Mouse (Mus musculus) spleen, adult 12 weeks (tissue): ENCODE measurements around the gene Zscan5b.
"Not testable (repeated sequence)": the region's sequence is repeated elsewhere in the genome, so short reads cannot be mapped to it uniquely, and the experiment has no call there.

Source experiments
- DNase-seq: peaks from one replicate; pipeline ENCODE4 v3.0.0; 2022; ENCODE audit warnings: low spot score

Zscan5b gene

DNA sequence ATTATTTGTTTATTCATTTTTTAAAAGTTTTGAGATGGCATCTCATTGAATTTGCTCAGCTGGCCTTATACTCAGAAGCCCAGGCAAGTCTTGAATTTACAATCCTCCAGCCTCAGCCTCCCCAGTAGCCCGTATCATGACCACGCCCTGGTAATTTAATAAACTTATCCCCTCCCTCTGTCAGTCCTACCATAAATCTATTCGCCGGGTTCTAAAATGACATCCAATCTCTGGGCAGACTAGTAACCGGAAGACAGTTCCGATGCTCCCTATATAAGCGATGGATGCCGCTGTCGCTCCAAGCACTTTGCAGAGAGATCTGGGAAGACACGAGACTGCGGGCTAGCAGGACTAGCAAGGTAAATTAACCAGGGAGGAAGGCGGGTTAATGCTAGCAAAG, at the start of gene Zscan5b:
Gene Zscan5b, plus strand, starts transcription at position 301 of the 400 bp plus-strand sequence.
- no peak for DNase-seq

DNA sequence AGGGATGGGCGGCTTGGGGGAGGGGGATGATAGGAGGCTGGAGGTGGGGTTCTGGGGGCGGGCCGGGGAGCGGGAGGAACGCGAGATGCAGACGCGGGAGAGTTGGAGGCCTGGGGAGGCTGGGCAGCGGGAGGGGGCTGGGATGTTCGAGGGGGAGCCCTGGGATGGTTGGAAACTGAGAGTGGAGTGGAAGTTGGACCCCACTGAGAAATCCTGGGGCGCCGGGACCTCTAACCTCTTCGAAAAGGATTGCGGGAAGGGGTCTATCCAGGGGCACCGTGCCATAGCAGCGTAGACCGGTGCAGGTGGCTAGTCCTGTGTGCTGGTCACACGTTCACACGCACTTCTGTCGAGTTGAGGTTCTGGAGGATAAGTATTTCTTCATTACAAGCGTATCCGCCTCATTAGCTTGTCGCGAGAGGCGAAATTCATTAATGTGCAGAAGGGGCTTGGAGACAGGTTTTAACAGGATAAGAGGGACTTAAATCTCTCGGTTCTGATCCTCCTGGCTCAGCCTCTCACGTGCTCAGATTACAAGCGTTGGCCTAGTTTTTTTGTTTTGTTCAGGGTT, 49.3 kb upstream of the Zscan5b start:
- no peak for DNase-seq

DNA sequence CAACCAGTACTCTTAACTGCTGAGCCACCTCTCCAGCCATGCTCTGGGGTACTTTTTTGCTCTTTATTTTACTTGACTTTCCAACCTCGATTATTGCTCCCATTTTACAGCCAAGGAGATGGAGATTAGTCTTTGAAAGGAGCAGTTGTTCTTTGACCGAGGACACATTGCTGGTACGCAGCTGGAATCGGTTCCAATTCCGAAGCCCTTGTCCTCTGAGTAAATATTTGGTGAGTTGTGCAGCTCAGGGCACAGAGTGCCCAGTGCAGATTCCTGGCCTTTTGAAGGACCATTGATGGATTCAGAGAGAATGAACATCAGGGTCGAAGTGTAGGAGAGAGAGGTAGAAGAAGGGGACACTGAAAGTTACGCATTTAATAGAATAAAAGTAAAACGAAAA, 48.2 kb upstream of the Zscan5b start:
- DNase-seq: no peak

DNA sequence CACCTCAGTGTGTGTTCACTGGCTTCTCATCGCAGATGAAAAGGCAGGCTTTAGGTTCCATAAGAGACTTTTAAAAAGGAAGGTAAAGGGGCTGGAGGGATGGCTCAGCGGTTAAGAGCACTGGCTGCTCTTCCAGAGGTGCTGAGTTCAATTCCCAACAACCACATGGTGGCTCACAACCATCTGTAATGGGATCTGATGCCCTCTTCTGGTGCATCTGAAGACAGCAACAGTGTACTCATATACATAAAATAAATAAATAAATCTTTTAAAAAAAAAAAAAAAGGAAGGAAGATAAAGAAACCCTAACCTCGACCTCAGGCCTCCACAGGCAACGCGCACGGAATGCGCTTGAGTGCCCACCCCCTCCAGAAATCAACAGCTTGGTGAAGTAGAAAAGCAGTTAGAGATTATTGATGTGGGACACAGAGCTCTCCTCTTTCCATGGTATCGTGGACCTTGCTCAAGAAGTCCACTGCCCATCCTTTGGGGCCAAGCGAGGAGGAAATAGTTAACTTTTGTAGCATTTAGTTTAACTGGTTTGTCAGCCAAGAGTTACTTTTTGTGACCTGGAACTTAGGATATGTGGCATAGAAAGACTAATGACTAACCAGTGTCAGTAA, 47.6 kb upstream of the Zscan5b start:
- not testable (repeated sequence) for DNase-seq

DNA sequence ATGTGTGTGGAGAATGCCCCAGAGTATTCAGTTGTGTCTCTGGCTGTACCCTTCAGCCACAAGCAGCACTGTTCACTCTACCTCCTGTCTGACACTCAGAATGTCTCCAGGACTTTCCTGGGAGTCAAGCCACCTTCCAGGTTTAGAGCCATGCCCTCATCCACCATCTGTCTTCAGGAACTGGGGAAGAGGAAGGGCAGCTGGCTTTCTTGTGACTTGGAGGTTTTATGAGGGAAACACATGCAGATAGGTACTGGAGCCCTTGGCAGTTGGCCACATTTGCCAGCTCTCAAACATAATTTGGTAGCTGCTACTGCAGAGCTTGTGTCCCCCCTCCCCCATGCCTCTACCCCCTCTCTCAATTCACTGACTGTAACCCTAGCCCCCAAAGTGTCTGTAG, 43.1 kb upstream of the Zscan5b start:
- no peak for DNase-seq

DNA sequence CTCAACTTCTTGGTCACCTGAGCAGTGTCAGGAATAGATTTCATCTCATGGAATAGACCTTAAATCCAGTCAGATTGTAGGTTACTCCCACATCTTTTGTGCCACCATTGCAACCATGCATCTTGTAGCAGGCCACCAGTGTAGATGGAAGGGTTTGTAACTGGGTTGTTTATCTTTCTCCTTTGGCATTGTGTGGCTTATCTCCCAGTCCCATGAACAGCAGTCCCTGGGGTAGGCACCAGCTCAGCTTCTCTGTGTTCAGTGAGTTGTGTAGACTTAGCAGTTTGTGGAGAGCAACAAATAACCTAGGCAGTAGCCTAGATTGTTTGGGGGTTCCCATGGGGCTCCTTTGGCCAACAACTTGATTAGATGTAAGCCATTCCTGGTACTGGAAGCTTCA, 39.2 kb upstream of the Zscan5b start:
- DNase-seq: no peak

DNA sequence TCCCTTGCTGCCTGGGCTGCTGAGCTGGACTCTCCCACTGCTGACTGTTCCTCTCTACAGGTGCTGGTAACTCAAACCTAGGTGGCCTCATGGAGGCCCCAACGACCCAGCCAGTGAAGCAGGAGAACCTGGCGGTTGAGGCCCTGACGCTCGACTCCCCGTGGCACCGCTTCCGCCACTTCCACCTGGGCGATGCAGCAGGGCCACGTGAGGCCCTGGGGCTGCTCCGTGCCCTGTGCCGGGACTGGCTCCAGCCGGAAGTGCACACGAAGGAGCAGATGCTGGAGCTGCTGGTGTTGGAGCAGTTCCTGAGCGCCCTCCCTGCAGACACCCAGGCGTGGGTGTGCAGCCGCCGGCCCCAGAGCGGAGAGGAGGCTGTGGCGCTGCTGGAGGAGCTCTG, 38.3 kb upstream of the Zscan5b start:
- DNase-seq: no peak

DNA sequence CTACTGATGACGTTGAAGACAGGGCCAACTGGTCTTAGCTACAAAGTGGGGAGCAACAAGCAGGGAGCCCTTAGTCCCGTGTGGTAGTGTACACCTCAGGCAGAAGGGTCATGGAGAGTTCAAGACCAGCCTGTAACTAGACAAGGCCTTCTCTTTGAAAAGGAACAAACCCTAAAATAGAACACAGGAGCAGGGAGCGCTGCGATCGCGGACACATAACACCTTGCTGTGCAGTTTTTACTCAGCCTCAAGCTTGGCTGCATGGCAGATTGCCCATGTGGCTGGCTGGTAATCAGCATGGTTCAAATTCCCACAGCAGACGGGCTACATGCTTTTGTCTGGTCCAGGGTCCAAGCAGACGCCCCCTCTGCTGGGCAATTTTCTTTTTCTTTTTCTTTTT, 37.6 kb upstream of the Zscan5b start:
- DNase-seq: no peak

DNA sequence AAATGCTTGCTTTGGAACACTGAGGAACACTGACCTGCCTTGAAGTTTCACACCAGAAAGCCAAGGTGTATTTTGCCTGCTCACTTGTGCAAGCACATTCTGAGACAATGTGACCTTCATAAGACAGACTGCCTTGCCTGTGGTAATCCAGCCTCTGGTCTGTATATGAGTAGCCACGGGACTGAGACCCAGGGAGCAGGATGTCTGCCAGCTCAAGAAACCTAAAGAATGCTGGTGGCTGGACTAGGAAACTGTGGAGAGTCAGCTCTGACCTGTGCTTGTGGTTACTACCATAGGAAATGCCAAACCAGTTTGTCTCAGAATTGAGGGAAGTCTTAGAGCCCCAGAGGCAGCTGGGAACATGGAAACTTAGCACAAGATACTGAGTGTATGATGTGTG, 36.7 kb upstream of the Zscan5b start:
- no peak for DNase-seq

DNA sequence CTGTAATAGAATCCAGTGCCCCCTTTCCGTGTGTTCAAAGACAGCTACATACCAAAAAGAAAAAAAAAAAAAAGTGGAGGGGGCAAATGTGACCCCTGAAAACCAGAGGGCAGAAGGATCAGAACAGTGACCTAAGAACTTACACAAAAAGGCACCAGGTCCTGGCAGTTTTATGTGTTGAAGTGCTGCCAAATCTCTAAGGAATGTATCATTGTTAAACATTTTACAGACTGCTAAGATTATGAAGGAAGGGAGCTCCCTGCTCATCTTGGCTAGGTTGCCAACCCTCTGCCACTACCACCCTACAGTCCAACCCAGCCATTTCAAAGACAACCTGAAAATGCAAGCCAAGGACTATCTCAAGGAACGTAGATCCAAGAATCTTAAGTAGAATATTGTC, 35.9 kb upstream of the Zscan5b start:
- DNase-seq: no peak

DNA sequence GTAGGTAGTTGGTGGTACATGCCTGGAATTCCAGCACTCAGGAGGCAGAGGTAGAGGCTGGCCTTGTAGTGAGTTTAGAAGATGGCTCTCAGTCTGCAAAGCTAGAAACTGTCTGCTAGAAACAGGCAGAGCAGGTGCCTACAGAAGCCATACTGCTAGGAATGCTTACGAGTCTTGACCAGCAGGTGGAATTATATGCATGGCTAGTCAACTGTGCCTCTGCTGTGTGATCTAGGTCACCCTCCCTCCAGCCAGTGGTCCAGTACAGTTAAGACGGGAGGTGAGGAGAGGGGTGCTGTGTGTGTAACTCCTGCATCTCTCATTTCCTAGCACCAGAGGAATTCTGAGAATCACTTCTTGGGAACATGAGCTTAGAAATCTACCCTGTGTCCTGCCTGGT, 35.3 kb upstream of the Zscan5b start:
- DNase-seq: no peak

DNA sequence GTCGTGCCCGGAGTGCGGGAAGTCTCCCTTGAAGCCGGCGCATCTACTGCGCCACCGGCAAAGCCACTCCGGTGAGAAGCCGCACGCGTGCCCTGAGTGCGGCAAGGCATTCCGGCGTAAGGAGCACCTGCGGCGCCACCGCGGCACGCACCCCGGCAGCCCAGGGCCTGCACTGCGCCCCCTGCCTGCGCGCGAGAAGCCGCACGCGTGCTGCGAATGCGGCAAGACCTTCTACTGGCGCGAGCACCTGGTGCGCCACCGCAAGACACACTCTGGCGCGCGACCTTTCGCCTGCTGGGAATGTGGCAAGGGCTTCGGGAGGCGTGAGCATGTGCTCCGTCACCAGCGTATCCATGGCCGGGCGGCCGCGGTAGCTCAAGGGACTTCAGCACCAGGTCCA, 32.5 kb upstream of the Zscan5b start:
- no peak for DNase-seq

DNA sequence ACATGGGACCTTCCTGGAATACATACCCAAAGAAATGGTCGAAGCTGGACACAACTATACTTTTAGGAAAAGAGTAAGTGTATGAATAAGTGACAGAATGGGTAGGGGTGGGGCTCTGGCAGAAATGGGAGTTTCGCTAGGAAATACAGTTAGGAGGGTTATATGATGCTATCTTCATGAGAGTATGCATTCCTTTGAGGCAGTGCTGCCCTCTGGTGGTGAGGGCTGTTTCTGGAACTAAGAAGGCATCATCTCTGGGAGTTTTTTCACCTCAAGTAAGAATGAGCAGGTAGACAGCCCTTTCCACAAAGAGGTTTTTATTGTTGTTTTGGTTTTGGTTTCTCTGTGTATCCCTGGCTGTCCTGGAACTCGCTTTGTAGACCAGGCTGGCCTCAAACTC, 30.7 kb upstream of the Zscan5b start:
- peak; percentile 51 for DNase-seq

DNA sequence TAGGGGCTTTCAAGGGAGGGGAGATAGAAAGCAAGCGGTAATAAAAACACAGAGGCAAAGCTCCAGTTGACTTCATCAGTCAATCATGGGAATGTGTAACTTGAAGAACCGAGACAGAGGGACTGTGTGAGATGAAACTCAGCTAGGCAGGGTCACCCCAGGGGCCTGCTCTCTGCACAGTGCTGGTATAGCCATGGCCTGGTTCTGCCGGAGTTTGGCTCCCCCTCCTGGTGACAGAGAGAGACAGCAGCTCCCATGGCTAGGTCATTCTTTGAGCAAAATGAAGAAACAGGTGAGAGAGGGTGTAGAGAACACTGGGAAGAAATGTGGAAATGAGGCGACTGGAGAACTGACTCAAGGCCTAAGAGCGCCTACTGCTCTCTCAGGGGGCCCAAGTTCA, 27.9 kb upstream of the Zscan5b start:
- DNase-seq: peak; percentile 27

DNA sequence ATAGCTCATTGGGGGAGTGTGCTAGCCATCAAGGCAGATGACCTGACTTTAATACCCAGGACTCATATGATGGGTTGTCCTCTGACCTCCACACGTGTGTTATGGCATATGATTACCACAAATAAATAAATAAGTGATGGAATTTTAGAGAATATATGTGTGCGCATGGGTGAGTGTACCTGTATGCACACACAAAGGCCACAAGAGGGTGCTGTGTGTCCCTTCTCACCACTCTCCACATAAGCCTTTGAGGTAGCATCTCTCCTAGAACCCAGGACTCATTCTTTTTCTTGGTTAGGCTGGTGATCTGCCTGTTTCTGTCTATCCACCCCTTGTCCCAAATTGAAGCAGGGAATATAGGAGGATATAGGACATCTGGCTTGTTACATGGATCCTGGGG, 26.3 kb upstream of the Zscan5b start:
- DNase-seq: no peak

DNA sequence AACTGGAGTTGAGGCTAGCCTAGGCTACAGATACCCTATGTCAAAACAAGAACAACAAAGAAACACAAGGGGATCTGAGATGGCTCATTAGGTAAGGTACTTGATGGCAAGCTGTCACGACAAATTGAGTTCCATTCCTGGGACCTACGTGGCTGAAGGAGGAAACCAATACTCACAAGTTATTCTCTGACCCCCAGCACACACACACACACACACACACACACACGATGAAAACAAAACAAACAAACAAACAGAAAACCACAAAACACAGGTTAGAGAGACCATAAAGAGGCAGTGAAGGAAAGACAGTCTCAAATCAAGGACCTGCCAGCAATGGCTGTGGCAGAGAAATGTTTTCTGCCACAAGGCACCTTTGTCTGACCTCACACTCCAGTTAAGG, 25.3 kb upstream of the Zscan5b start, which contains the start of gene Galp:
Gene Galp, plus strand, starts transcription at position 301 of the 400 bp plus-strand sequence.
- DNase-seq: no peak

DNA sequence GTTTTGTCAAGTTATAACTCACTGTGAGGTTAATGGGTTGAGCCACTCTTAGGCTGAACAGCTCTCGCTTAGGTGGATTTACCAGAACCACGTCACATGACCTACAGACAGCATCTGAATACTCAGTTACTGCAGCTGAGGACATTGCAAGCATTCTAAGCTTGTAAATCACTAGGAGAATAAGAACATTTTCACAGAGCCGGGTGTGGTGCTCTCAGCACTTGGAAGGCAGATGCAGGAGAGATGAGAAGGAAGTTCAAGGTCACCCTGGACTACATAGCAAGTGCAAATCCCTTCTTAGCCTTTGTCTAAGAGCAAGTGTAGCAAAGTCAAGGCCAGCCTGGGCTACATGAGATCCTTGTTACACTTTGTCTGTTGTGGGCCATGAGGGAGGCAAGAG, 17.9 kb upstream of the Zscan5b start:
- no peak for DNase-seq

DNA sequence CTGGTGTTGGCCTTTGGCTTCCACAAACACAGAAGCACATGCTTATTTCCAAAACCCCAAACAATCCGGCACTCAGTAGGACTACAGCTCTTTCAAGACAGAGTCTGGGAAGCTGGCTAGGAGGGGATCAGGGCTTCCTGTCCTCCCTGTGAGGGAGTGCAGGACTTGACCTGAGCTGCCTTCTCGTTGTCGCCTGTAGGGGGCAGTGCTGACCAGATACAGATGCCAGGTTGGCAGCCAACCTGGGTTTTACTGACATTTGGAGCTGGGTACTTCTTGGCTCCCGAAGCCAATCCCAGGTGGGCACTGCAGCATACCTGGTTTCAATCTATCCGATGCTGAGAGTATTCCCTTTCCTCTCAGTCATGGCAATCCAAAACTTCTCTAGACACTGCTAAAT, 8.9 kb upstream of the Zscan5b start:
- no peak for DNase-seq

DNA sequence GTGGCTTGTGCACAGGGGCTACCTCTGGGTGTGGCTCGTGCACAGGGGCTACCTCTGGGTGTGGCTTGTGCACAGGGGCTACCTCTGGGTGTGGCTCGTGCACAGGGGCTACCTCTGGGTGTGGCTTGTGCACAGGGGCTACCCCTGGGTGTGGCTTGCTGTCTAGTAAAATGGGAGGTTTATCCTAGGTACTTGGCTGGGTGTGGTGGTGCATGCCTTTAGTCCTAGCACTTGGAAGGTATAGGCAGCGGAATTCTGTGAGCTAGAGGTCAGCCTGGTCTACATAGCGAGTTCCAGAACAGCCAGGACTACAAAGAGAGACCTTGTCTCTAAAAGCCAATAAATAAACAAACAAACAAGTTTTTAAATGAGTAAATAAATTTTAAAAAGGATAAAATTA, 7.4 kb upstream of the Zscan5b start:
- DNase-seq: not testable (repeated sequence)

DNA sequence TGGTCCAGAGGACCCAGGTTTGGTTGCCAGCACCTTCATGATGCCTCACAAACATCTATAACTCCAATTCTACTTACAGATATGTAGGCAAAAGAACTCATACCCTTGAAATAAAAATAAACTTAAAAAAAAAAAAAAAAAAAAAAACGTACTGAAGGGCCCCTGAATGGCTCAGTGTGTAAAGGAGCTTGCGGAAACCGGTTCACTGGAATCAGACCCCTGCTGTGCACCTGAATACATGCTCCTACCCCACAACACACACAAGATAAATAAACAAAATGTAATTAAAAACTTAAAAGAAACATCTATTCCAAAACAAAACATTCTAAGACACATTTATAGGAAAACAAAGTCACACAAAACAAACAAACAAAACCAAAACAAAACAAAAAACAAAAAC, 1.9 kb upstream of the Zscan5b start:
- DNase-seq: no peak

DNA sequence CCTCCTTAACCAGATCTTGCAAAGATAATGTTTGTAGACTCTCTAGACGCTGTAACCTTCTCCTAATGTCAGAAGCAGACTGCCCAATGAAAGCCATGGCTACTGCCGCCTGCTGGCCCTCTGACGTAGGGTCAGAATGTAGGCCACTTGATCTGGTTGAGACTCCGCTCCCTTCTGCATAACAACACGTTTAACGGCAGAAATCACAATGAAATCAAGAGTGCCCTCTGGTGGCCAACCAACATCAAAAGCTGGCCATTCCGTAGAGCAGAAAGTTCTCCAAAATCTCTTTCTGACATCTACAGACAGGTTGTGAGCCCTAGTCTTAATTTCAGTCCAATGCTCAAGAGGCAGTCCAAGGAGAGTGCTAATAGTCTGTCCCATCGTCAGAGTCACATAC, 6.4 kb downstream of the Zscan5b start:
- DNase-seq: not testable (repeated sequence)

DNA sequence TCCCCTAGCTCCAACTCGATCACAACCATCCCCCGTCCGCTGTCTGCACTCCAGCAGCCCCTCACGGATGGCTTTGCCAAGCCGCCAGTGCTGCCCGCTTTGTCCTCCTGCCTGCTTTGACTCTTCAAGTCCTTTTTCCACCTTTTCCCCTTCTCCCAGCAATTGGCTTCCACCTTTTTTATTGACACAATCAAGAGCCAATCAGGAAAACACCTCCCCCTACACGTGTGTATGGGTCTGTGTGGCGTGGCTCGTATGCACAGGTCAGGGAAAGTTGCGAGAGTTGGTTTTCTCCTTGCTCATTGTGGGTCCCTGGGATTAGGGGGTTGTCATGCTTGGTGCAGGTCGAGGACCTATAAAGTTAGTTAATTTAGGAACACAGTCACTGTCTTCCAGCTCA, 17.7 kb downstream of the Zscan5b start:
- no peak for DNase-seq

DNA sequence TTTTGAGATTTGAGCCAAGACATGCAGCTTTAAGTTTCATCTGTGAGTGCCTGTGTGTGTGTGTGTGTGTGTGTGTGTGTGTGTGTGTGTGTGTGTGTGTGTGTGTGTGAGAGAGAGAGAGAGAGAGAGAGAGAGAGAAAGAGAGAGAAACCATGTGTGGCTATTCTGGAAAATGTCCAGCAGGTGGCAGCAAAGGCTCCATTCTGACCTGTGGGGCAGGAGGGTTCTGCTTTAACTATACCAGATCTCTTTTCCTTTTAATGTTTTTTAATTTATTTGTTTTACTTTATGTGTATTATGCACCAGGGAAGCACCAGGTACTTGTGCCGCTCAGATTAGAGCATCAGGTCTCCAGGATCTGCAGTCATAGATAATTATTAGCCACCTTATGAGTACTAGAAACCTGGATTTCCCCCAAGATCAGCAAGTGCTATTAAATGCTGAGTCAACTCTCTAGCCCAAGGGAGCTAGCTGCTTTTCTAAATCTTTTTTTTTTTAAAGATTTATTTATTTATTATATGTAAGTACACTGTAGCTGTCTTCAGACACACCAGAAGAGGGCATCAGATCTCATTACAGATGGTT, 18.9 kb downstream of the Zscan5b start:
- peak; percentile 8 for DNase-seq
